Mouse (Mus musculus): ENCODE measurements around the gene Olfr547. TPM values are rescaled to one million over a fixed set of nuclear protein-coding genes. Genes with fewer than 3 reads are reported as not detected.

Gene Olfr547
- total and polyA plus RNA-seq, 3 experiments = not detected

GRCm38 (mm10) chr7:102509726-102510125 is 24.8 kb upstream of the Olfr547 start:
- no peaks in the 10 kb centered on the region for H3K27me3 ChIP-seq (replicated peaks)
- H3K4me1 ChIP-seq (ENCODE audit: control insufficient read depth in 1 of 2, insufficient read depth in 2 of 2) = peaks cover 0 to 17% of the 10 kb centered on the region in 2 experiments; a peak in 2 of 4 replicates
- in situ Hi-C loops (cut with MboI; ENCODE audit: low pct_ligation_motif_present, low pct_unique_long_range_greater_than_20kb, low sequenced_read_pairs) = loop anchor here (5.0 to 25.0 kb wide), 3 partner anchors 128 to 405 kb away; partner anchors contain the start of genes Olfr554, Olfr560, Olfr561 and Olfr571
- no peak overlapping the region for H3K4me3 ChIP-seq (replicated peaks in 1 of 3; ENCODE audit: low read depth in 2 of 3, low read length in 2 of 3, poor library complexity in 1 of 3)
- H3K9me3 ChIP-seq (replicated peaks; ENCODE audit: low read length) = no peaks in the 10 kb centered on the region
- no peak overlapping the region for H3K9ac ChIP-seq (ENCODE audit: insufficient read depth, low read depth)
- H3K79me2 ChIP-seq (replicated peaks; ENCODE audit: control insufficient read depth, extremely low read depth, insufficient read depth, poor library complexity, severe bottlenecking) = no peaks in the 10 kb centered on the region
- TF ChIP-seq ZMIZ1 (IDR thresholded peaks at IDR 0.05; ENCODE audit: low read depth, low read length) = no peak
- TF ChIP-seq CTCF (conservative IDR thresholded peaks at IDR 0.05 in 1 of 2, IDR thresholded peaks at IDR 0.05 in 1 of 2; ENCODE audit: low read depth in 2 of 2, low read length in 2 of 2) = no peak
- TF ChIP-seq UBTF (IDR thresholded peaks at IDR 0.05; ENCODE audit: low read depth, low read length) = no peak
- TF ChIP-seq TBP (conservative IDR thresholded peaks at IDR 0.05; ENCODE audit: low read depth, low read length) = no peak
- TF ChIP-seq JUND (conservative IDR thresholded peaks at IDR 0.05; ENCODE audit: low read depth, low read length) = no peak
- TF ChIP-seq SMC3 (IDR thresholded peaks at IDR 0.05; ENCODE audit: low read depth, low read length) = no peak
- TF ChIP-seq KAT2A (IDR thresholded peaks at IDR 0.05; ENCODE audit: insufficient replicate concordance, low read length) = no peak
- dilution Hi-C loops (cut with MboI; ENCODE audit: extremely low pct_ligation_motif_present, extremely low pct_unique_long_range_greater_than_20kb, low sequenced_read_pairs) = no loop called here
- no peak overlapping the region for H3K27ac ChIP-seq (ENCODE audit: insufficient read depth, low read depth)
- DNase-seq (ENCODE audit: extremely low read depth) = no peak
- no peaks in the 10 kb centered on the region for H3K36me3 ChIP-seq (replicated peaks in 1 of 2; ENCODE audit: control insufficient read depth in 1 of 2, insufficient read depth in 1 of 2, low read length in 1 of 2)
- no peak overlapping the region for H3K4me2 ChIP-seq (ENCODE audit: insufficient read depth, low read depth, poor library complexity, severe bottlenecking)

- dilution Hi-C loops (cut with MboI; ENCODE audit: extremely low pct_ligation_motif_present, extremely low pct_unique_long_range_greater_than_20kb, low sequenced_read_pairs) (no loop called here), in situ Hi-C loops (cut with MboI; ENCODE audit: low pct_ligation_motif_present, low pct_unique_long_range_greater_than_20kb, low sequenced_read_pairs) (loop anchor here (25.0 kb wide), 1 partner anchor 250 kb away; the partner anchor contains the start of genes Olfr560, Olfr561 and Olfr78)
- DNase-seq (ENCODE audit: extremely low read depth) = no peak
Observed at GRCm38 (mm10) chr7:102511927-102512326, 22.6 kb upstream of the Olfr547 start.

DNA sequence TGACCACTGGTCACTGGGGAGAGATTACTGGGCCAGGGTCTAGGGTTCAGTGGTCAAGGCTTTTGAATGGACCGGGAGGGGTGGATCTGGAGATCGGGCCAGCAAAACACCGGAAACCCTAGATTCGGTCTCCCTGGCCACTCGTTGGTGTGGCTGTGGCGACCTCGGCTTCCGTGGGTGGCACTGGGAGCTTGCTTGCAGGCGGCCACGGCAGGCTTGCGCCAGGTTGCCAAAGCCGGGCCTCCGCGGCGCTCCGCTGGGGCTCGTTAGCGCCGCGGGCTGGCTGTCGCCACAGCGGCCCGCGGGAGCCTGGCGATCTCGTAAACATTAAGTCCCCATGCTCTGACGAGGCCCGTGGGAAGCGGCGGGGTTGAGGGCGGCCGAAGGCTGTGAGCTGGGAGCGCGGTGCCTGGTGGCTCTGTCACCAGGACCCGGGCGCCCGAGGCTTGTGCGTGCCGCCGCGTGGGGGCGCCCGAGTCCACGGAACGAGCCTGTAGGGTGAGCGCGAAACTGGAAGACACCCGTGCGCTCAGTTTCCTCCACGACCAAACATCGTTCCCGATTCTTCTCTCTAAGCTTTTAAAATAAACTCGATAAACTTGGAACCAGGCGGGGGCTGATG is 21.6 kb upstream of the Olfr547 start:
- Histone ChIP-seq H3K9me3 (replicated peaks; ENCODE audit: low read length) (no peaks in the 10 kb centered on the region), H3K27ac (ENCODE audit: insufficient read depth, low read depth) (no peak overlapping the region), H3K27me3 (replicated peaks) (no peaks in the 10 kb centered on the region), H3K9ac (ENCODE audit: insufficient read depth, low read depth) (peak overlapping the region; percentile 48), H3K4me3 (replicated peaks in 1 of 3; ENCODE audit: low read depth in 2 of 3, low read length in 2 of 3, poor library complexity in 1 of 3) (peak overlapping the region in 2 of 3 experiments; percentile 22 to 36), H3K4me1 (ENCODE audit: control insufficient read depth in 1 of 2, insufficient read depth in 2 of 2) (peaks cover 5 to 24% of the 10 kb centered on the region in 2 experiments), H3K36me3 (replicated peaks in 1 of 2; ENCODE audit: control insufficient read depth in 1 of 2, insufficient read depth in 1 of 2, low read length in 1 of 2) (no peaks in the 10 kb centered on the region), H3K79me2 (replicated peaks; ENCODE audit: control insufficient read depth, extremely low read depth, insufficient read depth, poor library complexity, severe bottlenecking) (no peaks in the 10 kb centered on the region), H3K4me2 (ENCODE audit: insufficient read depth, low read depth, poor library complexity, severe bottlenecking) (peak overlapping the region; percentile 71)
- DNase-seq (ENCODE audit: extremely low read depth) = peak; percentile 67
- in situ Hi-C loops (cut with MboI; ENCODE audit: low pct_ligation_motif_present, low pct_unique_long_range_greater_than_20kb, low sequenced_read_pairs) = loop anchor here (25.0 kb wide), 1 partner anchor 249 kb away; the partner anchor contains the start of genes Olfr560, Olfr561 and Olfr78
- dilution Hi-C loops (cut with MboI; ENCODE audit: extremely low pct_ligation_motif_present, extremely low pct_unique_long_range_greater_than_20kb, low sequenced_read_pairs) = no loop called here
- TF ChIP-seq HCFC1 (IDR thresholded peaks at IDR 0.05; ENCODE audit: low read depth, low read length) (no peak; the same call in 1 of the 2 replicates), ETS1 (conservative IDR thresholded peaks at IDR 0.05; ENCODE audit: low read depth, low read length) (no peak), POLR2A (IDR thresholded peaks at IDR 0.05; ENCODE audit: low read depth, low read length) (no peak), MEF2A (IDR thresholded peaks at IDR 0.05; ENCODE audit: borderline replicate concordance, low read depth, low read length) (0 out of 2 replicates have a peak, but pooled peaks have one; percentile 27), EP300 (IDR thresholded peaks at IDR 0.05; ENCODE audit: low read length) (no peak), MAFK (IDR thresholded peaks at IDR 0.05; ENCODE audit: insufficient replicate concordance, low read length) (no peak), JUND (conservative IDR thresholded peaks at IDR 0.05; ENCODE audit: low read depth, low read length) (no peak), ZMIZ1 (IDR thresholded peaks at IDR 0.05; ENCODE audit: low read depth, low read length) (no peak), USF1 (IDR thresholded peaks at IDR 0.05; ENCODE audit: low read depth, low read length) (no peak), IRF4 (IDR thresholded peaks at IDR 0.05; ENCODE audit: low read depth, low read length) (peak; percentile 76), UBTF (IDR thresholded peaks at IDR 0.05; ENCODE audit: low read depth, low read length) (0 out of 2 replicates have a peak, but pooled peaks have one; percentile 41), TBP (conservative IDR thresholded peaks at IDR 0.05; ENCODE audit: low read depth, low read length) (no peak), BHLHE40 (IDR thresholded peaks at IDR 0.05; ENCODE audit: low read depth, low read length) (peak; percentile 67), E2F4 (IDR thresholded peaks at IDR 0.05; ENCODE audit: insufficient replicate concordance, low read depth, low read length) (peak; percentile 80; the same call in 1 of the 2 replicates), ELF1 (IDR thresholded peaks at IDR 0.05; ENCODE audit: low read depth, low read length) (0 out of 2 replicates have a peak, but pooled peaks have one; percentile 7), ZNF384 (IDR thresholded peaks at IDR 0.05; ENCODE audit: low read depth, low read length) (no peak)

More at GRCm38 (mm10) chr7:102511927-102512326, 22.6 kb upstream of the Olfr547 start:
- Histone ChIP-seq H3K4me3 (replicated peaks in 1 of 3; ENCODE audit: low read depth in 2 of 3, low read length in 2 of 3, poor library complexity in 1 of 3) (no peak overlapping the region), H3K9me3 (replicated peaks; ENCODE audit: low read length) (no peaks in the 10 kb centered on the region), H3K27ac (ENCODE audit: insufficient read depth, low read depth) (no peak overlapping the region), H3K4me1 (ENCODE audit: control insufficient read depth in 1 of 2, insufficient read depth in 2 of 2) (peaks cover 5 to 24% of the 10 kb centered on the region in 2 experiments), H3K9ac (ENCODE audit: insufficient read depth, low read depth) (no peak overlapping the region), H3K4me2 (ENCODE audit: insufficient read depth, low read depth, poor library complexity, severe bottlenecking) (no peak overlapping the region), H3K36me3 (replicated peaks in 1 of 2; ENCODE audit: control insufficient read depth in 1 of 2, insufficient read depth in 1 of 2, low read length in 1 of 2) (no peaks in the 10 kb centered on the region), H3K27me3 (replicated peaks) (no peaks in the 10 kb centered on the region), H3K79me2 (replicated peaks; ENCODE audit: control insufficient read depth, extremely low read depth, insufficient read depth, poor library complexity, severe bottlenecking) (no peaks in the 10 kb centered on the region)
- TF ChIP-seq ETS1 (conservative IDR thresholded peaks at IDR 0.05; ENCODE audit: low read depth, low read length) (no peak), ZC3H11A (IDR thresholded peaks at IDR 0.05; ENCODE audit: low read depth, low read length) (no peak), MXI1 (IDR thresholded peaks at IDR 0.05; ENCODE audit: low read depth, low read length) (no peak), GABPA (IDR thresholded peaks at IDR 0.05; ENCODE audit: insufficient replicate concordance, low read depth, low read length) (no peak), IRF4 (IDR thresholded peaks at IDR 0.05; ENCODE audit: low read depth, low read length) (no peak), CTCF (conservative IDR thresholded peaks at IDR 0.05 in 1 of 2, IDR thresholded peaks at IDR 0.05 in 1 of 2; ENCODE audit: low read depth in 2 of 2, low read length in 2 of 2) (no peak), JUND (conservative IDR thresholded peaks at IDR 0.05; ENCODE audit: low read depth, low read length) (no peak), E2F4 (IDR thresholded peaks at IDR 0.05; ENCODE audit: insufficient replicate concordance, low read depth, low read length) (no peak), ELF1 (IDR thresholded peaks at IDR 0.05; ENCODE audit: low read depth, low read length) (no peak), USF1 (IDR thresholded peaks at IDR 0.05; ENCODE audit: low read depth, low read length) (no peak), PAX5 (IDR thresholded peaks at IDR 0.05; ENCODE audit: low read length) (no peak), SMC3 (IDR thresholded peaks at IDR 0.05; ENCODE audit: low read depth, low read length) (no peak)
